Mouse (Mus musculus) heart, embryonic 14.5 days (tissue): ENCODE results near the gene H2al1j. TPM values are rescaled to one million over a fixed set of nuclear protein-coding genes. Genes with fewer than 3 reads are reported as not detected.
"Not testable (repeated sequence)": the region's sequence is repeated elsewhere in the genome, so short reads cannot be mapped to it uniquely, and the experiment has no call there.

Experiments
- ATAC-seq: fragments of 200-750 bp; cut with Nextera tagmentation; 2 replicates; pipeline ENCODE4 v1.8.0; 2017; ENCODE audit warnings: low read depth, moderate TSS enrichment; ENCODE audit not compliant: insufficient number of reproducible peaks, insufficient read depth, low FRiP score
- H3K27ac ChIP-seq, 2 experiments: fragments of 200-500 bp in 1 of 2; fragments of 300-500 bp in 1 of 2; sonication (generic) in 1 of 2; replicated peaks in 1 of 2; 2 replicates each; pipeline ENCODE4 v1.5.1; 2012 to 2014; ENCODE audit warnings: low read depth in 2 of 2, low read length in 2 of 2, control low read depth in 1 of 2, mild to moderate bottlenecking in 1 of 2, mixed read lengths in 1 of 2; ENCODE audit not compliant: control insufficient read depth in 1 of 2, insufficient read depth in 1 of 2
- H3K27me3 ChIP-seq: fragments of 300-500 bp; sonication (generic); 2 replicates; pipeline ENCODE4 v1.6.1; 2014; ENCODE audit warnings: mild to moderate bottlenecking, low read length, control low read depth; ENCODE audit not compliant: control insufficient read depth, insufficient read depth
- H3K36me3 ChIP-seq: fragments of 300-500 bp; sonication (generic); 2 replicates; pipeline ENCODE4 v1.6.1; 2014; ENCODE audit warnings: mild to moderate bottlenecking, control low read depth, low read length, mixed read lengths; ENCODE audit not compliant: control insufficient read depth, insufficient read depth
- H3K4me1 ChIP-seq, 2 experiments: fragments of 200-500 bp in 1 of 2; fragments of 300-500 bp in 1 of 2; sonication (generic) in 1 of 2; 2 replicates each; pipeline ENCODE4 v1.6.1; 2012 to 2014; ENCODE audit warnings: low read length in 2 of 2, control low read depth in 1 of 2, mixed read lengths in 1 of 2; ENCODE audit not compliant: control insufficient read depth in 2 of 2, insufficient read depth in 2 of 2
- H3K4me2 ChIP-seq: fragments of 300-500 bp; sonication (generic); 2 replicates; pipeline ENCODE4 v1.6.1; 2014; ENCODE audit warnings: mild to moderate bottlenecking, low read length
- H3K4me3 ChIP-seq, 2 experiments: fragments of 200-500 bp in 1 of 2; fragments of 300-500 bp in 1 of 2; sonication (generic) in 1 of 2; 2 replicates each; pipeline ENCODE4 v1.5.1; 2012 to 2014; ENCODE audit warnings: low read length in 2 of 2, mild to moderate bottlenecking in 2 of 2, control low read depth in 1 of 2, low read depth in 1 of 2, moderate library complexity in 1 of 2; ENCODE audit not compliant: control insufficient read depth in 1 of 2, insufficient read depth in 1 of 2
- H3K9ac ChIP-seq: fragments of 300-500 bp; sonication (generic); 2 replicates; pipeline ENCODE4 v1.6.1; 2014; ENCODE audit warnings: mild to moderate bottlenecking, low read length
- H3K9me3 ChIP-seq: fragments of 300-500 bp; sonication (generic); 2 replicates; pipeline ENCODE4 v1.6.1; 2016; ENCODE audit warnings: low read length, control low read depth; ENCODE audit not compliant: control insufficient read depth
- WGBS: fragments of 180-500 bp; shearing (Covaris S2); extraction: QIAGEN DNeasy Blood & Tissue Kit; methylation state at CpG from one replicate; pipeline ENCODE4 v1.1.7; 2014; 5-methylcytosine and 5-hydroxymethylcytosine counted together
- polyA plus RNA-seq: library from polyadenylated mRNA; unstranded; fragments of >200 nt; fragmentation: Nextera tagmentation; extraction: Ambion mirVana; gene quantifications from 2 replicates; pipeline ENCODE4 v1.2.1, GENCODE M21; 2014

The H2al1j gene
- polyA plus RNA-seq, result not detected in 2 replicates

DNA sequence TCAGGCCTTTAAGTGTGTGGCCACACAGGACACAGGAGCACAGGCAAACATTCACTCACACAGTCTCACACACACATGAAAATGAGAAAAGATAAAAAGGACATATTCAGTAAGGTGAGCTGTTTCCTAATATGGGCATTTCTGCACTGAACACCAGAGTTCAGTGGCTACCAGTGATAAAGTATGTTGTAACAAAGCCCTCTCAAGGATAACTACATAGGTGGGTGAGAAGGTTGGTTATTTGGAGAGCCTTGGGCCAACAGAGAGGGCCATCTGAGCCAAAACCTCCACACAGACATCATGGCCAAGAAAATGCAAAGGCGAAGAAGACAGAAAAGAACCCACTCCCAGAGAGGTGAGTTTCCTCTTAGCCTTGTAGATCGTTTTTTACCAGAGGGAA lies at the start of gene H2al1j:
Gene H2al1j (plus strand): TSS at position 301 of the 400 bp plus-strand sequence.
- H3K36me3 ChIP-seq, H3K9me3 ChIP-seq, H3K4me3 ChIP-seq, H3K4me2 ChIP-seq, H3K27ac ChIP-seq, ATAC-seq, H3K4me1 ChIP-seq, H3K9ac ChIP-seq, H3K27me3 ChIP-seq: not testable (repeated sequence)
- WGBS, result 75% methylated on average over 2 of the region's 2 CpGs

DNA sequence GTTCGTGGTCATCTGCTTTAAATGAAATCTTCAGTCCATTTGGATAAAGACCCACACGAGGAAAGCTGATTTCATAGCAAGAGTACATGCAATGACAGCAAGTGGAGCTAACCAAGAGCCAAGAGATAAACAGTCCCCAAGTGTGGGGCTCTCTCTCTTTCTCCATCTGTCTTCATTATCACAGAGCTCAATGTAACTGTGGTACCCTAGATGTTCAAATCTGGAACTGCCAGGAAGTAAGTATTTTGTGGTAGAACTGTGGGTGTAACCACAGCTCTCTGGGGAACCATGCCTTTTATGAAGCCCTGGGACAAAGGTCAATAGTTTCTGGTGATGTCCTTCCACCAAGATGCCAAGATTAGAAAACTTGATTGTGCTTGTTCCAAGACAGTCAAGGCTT lies 46.9 kb upstream of the H2al1j start:
- no peak for ATAC-seq
- Histone ChIP-seq H3K27me3 (no peaks in the 10 kb centered on the region; the same call in 1 of the 2 replicates), H3K36me3 (no peaks in the 10 kb centered on the region), H3K4me3 (no peak overlapping the region), H3K4me1 (no peaks in the 10 kb centered on the region), H3K27ac (no peak overlapping the region), H3K9me3 (no peaks in the 10 kb centered on the region), H3K9ac (no peak overlapping the region), H3K4me2 (no peak overlapping the region)
- WGBS, result 55% methylated on average over 2 of the region's 2 CpGs

DNA sequence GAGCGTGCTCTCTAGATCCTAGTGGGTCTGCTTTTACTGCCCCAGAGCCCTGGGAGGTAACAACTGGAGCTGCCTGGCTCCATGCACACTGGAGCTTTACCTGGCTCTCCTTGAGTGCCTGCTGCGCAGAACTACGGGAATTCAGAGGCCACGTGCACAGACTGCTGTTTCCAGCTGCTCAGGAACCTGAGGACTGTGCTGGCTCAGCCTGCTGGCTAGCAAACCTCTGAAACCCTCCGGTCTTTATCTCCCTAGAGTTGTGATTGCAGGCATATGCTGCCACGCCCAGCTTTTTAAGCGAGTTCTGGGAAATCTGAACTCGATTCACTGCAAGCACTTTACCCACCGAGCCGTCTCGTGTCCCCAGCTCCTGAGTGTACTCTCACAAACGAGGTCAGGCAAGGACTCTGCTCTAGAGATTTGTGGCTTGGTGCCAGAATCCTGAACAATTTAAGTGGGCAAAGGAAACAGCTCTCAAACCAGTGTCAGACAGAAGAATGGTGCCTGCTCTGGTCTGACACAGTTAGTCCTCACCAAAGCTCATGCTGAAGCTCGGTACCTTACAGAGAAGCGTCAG lies 39.2 kb upstream of the H2al1j start:
- no peak overlapping the region for H3K27ac ChIP-seq
- H3K4me3 ChIP-seq, result no peak overlapping the region
- H3K36me3 ChIP-seq, result no peaks in the 10 kb centered on the region
- 42% methylated on average over 14 of the region's 14 CpGs for WGBS
- peaks cover 0 to 5% of the 10 kb centered on the region in 2 experiments; a peak in 2 of 4 replicates for H3K4me1 ChIP-seq
- H3K4me2 ChIP-seq, result peak overlapping the region; percentile 18; the same call in 1 of the 2 replicates
- H3K9ac ChIP-seq, result no peak overlapping the region
- H3K27me3 ChIP-seq, result peaks cover 4% of the 10 kb centered on the region; the same call in 1 of the 2 replicates
- H3K9me3 ChIP-seq, result no peaks in the 10 kb centered on the region
- no peak for ATAC-seq

DNA sequence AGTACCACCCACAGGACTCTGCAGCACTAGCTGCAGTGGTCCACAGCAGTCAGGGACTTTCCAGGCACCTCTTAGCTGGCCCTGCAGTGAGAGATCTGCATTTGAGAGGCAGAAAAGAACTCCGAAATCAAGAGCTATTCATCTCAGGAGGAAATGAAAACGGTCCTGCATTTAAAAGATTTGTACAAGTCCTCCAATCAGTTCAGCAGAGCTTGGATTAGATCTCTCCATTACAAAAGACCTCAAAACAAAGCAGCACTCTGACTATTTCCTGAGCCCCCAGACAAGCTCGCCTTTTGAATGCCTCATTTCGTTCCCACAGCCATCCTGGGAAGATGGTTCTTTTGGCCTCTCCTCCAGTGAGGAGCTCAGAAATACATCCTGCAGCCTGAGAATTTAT lies 38.4 kb upstream of the H2al1j start:
- no peak for ATAC-seq
- peaks cover 4% of the 10 kb centered on the region; the same call in 1 of the 2 replicates for H3K27me3 ChIP-seq
- H3K4me3 ChIP-seq, result no peak overlapping the region
- no peak overlapping the region for H3K9ac ChIP-seq
- H3K4me2 ChIP-seq, result no peak overlapping the region
- peaks cover 0 to 5% of the 10 kb centered on the region in 2 experiments; a peak in 2 of 4 replicates for H3K4me1 ChIP-seq
- no peaks in the 10 kb centered on the region for H3K9me3 ChIP-seq
- H3K27ac ChIP-seq, result no peak overlapping the region
- WGBS, result 66% methylated on average over 4 of the region's 4 CpGs
- no peaks in the 10 kb centered on the region for H3K36me3 ChIP-seq

DNA sequence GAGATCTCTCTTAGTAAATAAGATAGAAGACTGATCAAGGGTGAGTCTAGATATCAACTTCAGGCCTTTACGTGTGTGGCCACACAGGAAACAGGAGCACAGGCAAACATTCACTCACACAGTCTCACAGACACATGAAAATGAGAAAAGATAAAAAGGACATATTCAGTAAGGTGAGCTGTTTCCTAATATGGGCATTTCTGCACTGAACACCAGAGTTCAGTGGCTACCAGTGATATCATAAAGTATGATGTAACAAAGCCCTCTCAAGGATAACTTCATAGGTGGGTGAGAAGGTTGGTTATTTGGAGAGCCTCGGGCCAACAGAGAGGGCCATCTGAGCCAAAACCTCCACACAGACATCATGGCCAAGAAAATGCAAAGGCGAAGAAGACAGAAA lies 28.7 kb upstream of the H2al1j start, which contains the start of gene H2al1a:
Gene H2al1a (plus strand): TSS at position 301 of the 400 bp plus-strand sequence.
- not testable (repeated sequence) for H3K9me3 ChIP-seq, H3K9ac ChIP-seq, H3K4me1 ChIP-seq, H3K4me3 ChIP-seq, H3K36me3 ChIP-seq, H3K4me2 ChIP-seq, H3K27me3 ChIP-seq, ATAC-seq, H3K27ac ChIP-seq
- WGBS, result no CpG with 5 or more reads among the region's 3 CpGs

DNA sequence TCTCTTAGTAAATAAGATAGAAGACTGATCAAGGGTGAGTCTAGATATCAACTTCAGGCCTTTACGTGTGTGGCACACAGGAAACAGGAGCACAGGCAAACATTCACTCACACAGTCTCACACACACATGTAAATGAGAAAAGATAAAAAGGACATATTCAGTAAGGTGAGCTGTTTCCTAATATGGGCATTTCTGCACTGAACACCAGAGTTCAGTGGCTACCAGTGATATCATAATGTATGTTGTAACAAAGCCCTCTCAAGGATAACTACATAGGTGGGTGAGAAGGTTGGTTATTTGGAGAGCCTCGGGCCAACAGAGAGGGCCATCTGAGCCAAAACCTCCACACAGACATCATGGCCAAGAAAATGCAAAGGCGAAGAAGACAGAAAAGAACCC lies 25.5 kb upstream of the H2al1j start, which contains the start of gene H2al1b:
Gene H2al1b (plus strand): TSS at position 301 of the 400 bp plus-strand sequence.
- not testable (repeated sequence) for ATAC-seq, H3K27ac ChIP-seq, H3K4me3 ChIP-seq, H3K9me3 ChIP-seq, H3K36me3 ChIP-seq, H3K27me3 ChIP-seq, H3K9ac ChIP-seq, H3K4me2 ChIP-seq, H3K4me1 ChIP-seq
- WGBS, result 75% methylated on average over 1 of the region's 3 CpGs

DNA sequence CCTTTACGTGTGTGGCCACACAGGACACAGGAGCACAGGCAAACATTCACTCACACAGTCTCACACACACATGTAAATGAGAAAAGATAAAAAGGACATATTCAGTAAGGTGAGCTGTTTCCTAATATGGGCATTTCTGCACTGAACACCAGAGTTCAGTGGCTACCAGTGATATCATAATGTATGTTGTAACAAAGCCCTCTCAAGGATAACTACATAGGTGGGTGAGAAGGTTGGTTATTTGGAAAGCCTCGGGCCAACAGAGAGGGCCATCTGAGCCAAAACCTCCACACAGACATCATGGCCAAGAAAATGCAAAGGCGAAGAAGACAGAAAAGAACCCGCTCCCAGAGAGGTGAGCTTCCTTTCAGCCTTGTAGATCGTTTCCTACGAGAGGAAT lies 22.3 kb upstream of the H2al1j start, which contains the start of gene H2al1c:
Gene H2al1c (plus strand): TSS at position 301 of the 400 bp plus-strand sequence.
- WGBS, result 86% methylated on average over 1 of the region's 6 CpGs
- ATAC-seq, H3K27me3 ChIP-seq, H3K27ac ChIP-seq, H3K4me1 ChIP-seq, H3K36me3 ChIP-seq, H3K9ac ChIP-seq, H3K9me3 ChIP-seq, H3K4me3 ChIP-seq, H3K4me2 ChIP-seq: not testable (repeated sequence)

DNA sequence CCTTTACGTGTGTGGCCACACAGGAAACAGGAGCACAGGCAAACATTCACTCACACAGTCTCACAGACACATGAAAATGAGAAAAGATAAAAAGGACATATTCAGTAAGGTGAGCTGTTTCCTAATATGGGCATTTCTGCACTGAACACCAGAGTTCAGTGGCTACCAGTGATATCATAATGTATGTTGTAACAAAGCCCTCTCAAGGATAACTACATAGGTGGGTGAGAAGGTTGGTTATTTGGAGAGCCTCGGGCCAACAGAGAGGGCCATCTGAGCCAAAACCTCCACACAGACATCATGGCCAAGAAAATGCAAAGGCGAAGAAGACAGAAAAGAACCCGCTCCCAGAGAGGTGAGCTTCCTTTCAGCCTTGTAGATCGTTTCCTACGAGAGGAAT lies 19.1 kb upstream of the H2al1j start, which contains the start of gene H2al1d:
Gene H2al1d (plus strand): TSS at position 301 of the 400 bp plus-strand sequence.
- H3K4me1 ChIP-seq, H3K9me3 ChIP-seq, H3K27me3 ChIP-seq, H3K4me3 ChIP-seq, H3K36me3 ChIP-seq, ATAC-seq, H3K4me2 ChIP-seq, H3K9ac ChIP-seq, H3K27ac ChIP-seq: not testable (repeated sequence)
- WGBS, result no CpG with 5 or more reads among the region's 6 CpGs
